Mouse (Mus musculus) MEL (cell line): ENCODE data around the gene Clk1. TPM values are rescaled to one million over a fixed set of nuclear protein-coding genes. Genes with fewer than 3 reads are reported as not detected.

Experiments used
- DNase-seq: peaks from one replicate; pipeline ENCODE4 v3.0.0; 2011; ENCODE audit warnings: low read depth, low spot score
- H3K27ac ChIP-seq: 2 replicates; pipeline ENCODE4 v1.5.1; 2012; ENCODE audit warnings: low read depth, mild to moderate bottlenecking, control low read depth, low read length, moderate library complexity; ENCODE audit not compliant: control insufficient read depth
- H3K27me3 ChIP-seq, 2 experiments: fragments of 150-350 bp in 1 of 2; sonication (generic) in 1 of 2; 2 replicates each; pipeline ENCODE4 v1.6.1; 2012; ENCODE audit warnings: low read length in 2 of 2, mild to moderate bottlenecking in 2 of 2, improper control_type of control experiment in 1 of 2, moderate library complexity in 1 of 2; ENCODE audit not compliant: insufficient read depth in 2 of 2, control insufficient read depth in 1 of 2
- H3K36me3 ChIP-seq, 2 experiments: 2 replicates each; pipeline ENCODE4 v1.6.1; 2012 to 2014; ENCODE audit warnings: low read length in 2 of 2, improper control_type of control experiment in 1 of 2, inconsistent platforms in 1 of 2, mild to moderate bottlenecking in 1 of 2; ENCODE audit not compliant: insufficient read depth in 2 of 2, control insufficient read depth in 1 of 2
- H3K4me1 ChIP-seq, 2 experiments: fragments of 150-350 bp in 1 of 2; sonication (generic) in 1 of 2; 2 replicates each; pipeline ENCODE4 v1.6.1; 2012; ENCODE audit warnings: low read length in 2 of 2, improper control_type of control experiment in 1 of 2, mild to moderate bottlenecking in 1 of 2; ENCODE audit not compliant: insufficient read depth in 2 of 2, control insufficient read depth in 1 of 2
- H3K4me3 ChIP-seq, 2 experiments: fragments of 150-350 bp in 1 of 2; sonication (generic) in 1 of 2; 2 replicates each; pipeline ENCODE4 v1.5.1; 2012; ENCODE audit warnings: low read depth in 2 of 2, low read length in 2 of 2, mild to moderate bottlenecking in 2 of 2, moderate library complexity in 2 of 2, control low read depth in 1 of 2, improper control_type of control experiment in 1 of 2; ENCODE audit not compliant: control insufficient read depth in 1 of 2, insufficient read depth in 1 of 2
- H3K79me2 ChIP-seq: 2 replicates; pipeline ENCODE4 v1.6.1; 2012; ENCODE audit warnings: mild to moderate bottlenecking, low read length, moderate library complexity; ENCODE audit not compliant: control insufficient read depth, poor library complexity, insufficient read depth
- H3K9ac ChIP-seq: 2 replicates; pipeline ENCODE4 v1.6.1; 2012; ENCODE audit warnings: low read depth, mild to moderate bottlenecking, control low read depth, low read length, moderate library complexity; ENCODE audit not compliant: control insufficient read depth, poor library complexity, severe bottlenecking
- H3K9me3 ChIP-seq: fragments of 150-350 bp; sonication (generic); replicated peaks from 2 replicates; pipeline ENCODE4 v1.6.1; 2012; ENCODE audit warnings: mild to moderate bottlenecking, low read length, improper control_type of control experiment, moderate library complexity; ENCODE audit not compliant: insufficient read depth
- BHLHE40 ChIP-seq: IDR thresholded peaks from 2 replicates; pipeline ENCODE4 v1.6.1; 2012; ENCODE audit warnings: low read depth, mild to moderate bottlenecking, inconsistent platforms, low read length, improper control_type of control experiment, borderline replicate concordance
- CHD1 ChIP-seq: IDR thresholded peaks from 2 replicates; pipeline ENCODE4 v1.6.1; 2012; ENCODE audit warnings: low read depth, mild to moderate bottlenecking, inconsistent platforms, low read length, improper control_type of control experiment
- CHD2 ChIP-seq: IDR thresholded peaks from 2 replicates; pipeline ENCODE4 v1.6.1; 2011; ENCODE audit warnings: low read length, improper control_type of control experiment
- CTCF ChIP-seq, 3 experiments: IDR thresholded peaks in 2 of 3; conservative IDR thresholded peaks in 1 of 3; 2 replicates each; pipeline ENCODE4 v1.5.1; 2011 to 2012; ENCODE audit warnings: low read length in 3 of 3, low read depth in 2 of 3, mild to moderate bottlenecking in 2 of 3, improper control_type of control experiment in 1 of 3, inconsistent platforms in 1 of 3, mixed read lengths in 1 of 3, moderate library complexity in 1 of 3; ENCODE audit not compliant: control insufficient read depth in 1 of 3, insufficient read depth in 1 of 3, poor library complexity in 1 of 3, severe bottlenecking in 1 of 3
- E2F4 ChIP-seq: IDR thresholded peaks from 2 replicates; pipeline ENCODE4 v1.6.1; 2011; ENCODE audit warnings: low read depth, low read length, improper control_type of control experiment, borderline replicate concordance
- EP300 ChIP-seq, 2 experiments: IDR thresholded peaks; 2 replicates each; pipeline ENCODE4 v1.6.1; 2011; ENCODE audit warnings: improper control_type of control experiment in 2 of 2, low read length in 2 of 2, low read depth in 1 of 2, mild to moderate bottlenecking in 1 of 2
- ETS1 ChIP-seq: IDR thresholded peaks from 2 replicates; pipeline ENCODE4 v1.6.1; 2012; ENCODE audit warnings: low read depth, mild to moderate bottlenecking, inconsistent platforms, low read length, improper control_type of control experiment, moderate library complexity
- JUND ChIP-seq: IDR thresholded peaks from 2 replicates; pipeline ENCODE4 v1.6.1; 2011; ENCODE audit warnings: low read depth, mild to moderate bottlenecking, improper control_type of control experiment, low read length
- MAZ ChIP-seq: IDR thresholded peaks from 2 replicates; pipeline ENCODE4 v1.6.1; 2012; ENCODE audit warnings: low read depth, mild to moderate bottlenecking, inconsistent platforms, low read length, improper control_type of control experiment
- MEF2A ChIP-seq: IDR thresholded peaks from 2 replicates; pipeline ENCODE4 v1.6.1; 2014; ENCODE audit warnings: low read depth, mild to moderate bottlenecking, inconsistent platforms, low read length, improper control_type of control experiment; ENCODE audit not compliant: poor library complexity, insufficient replicate concordance, severe bottlenecking; ENCODE audit errors: extremely low read depth
- MXI1 ChIP-seq: IDR thresholded peaks from 2 replicates; pipeline ENCODE4 v1.6.1; 2011; ENCODE audit warnings: mild to moderate bottlenecking, low read depth, low read length, improper control_type of control experiment
- MYC ChIP-seq: IDR thresholded peaks from 2 replicates; pipeline ENCODE4 v1.6.1; 2011; ENCODE audit warnings: low read depth, mild to moderate bottlenecking, low read length, improper control_type of control experiment, moderate library complexity
- POLR2AphosphoS5 ChIP-seq: IDR thresholded peaks from 2 replicates; pipeline ENCODE4 v1.6.1; 2012; ENCODE audit warnings: low read depth, borderline replicate concordance, mild to moderate bottlenecking, inconsistent platforms, low read length, moderate library complexity, mixed read lengths
- RAD21 ChIP-seq: IDR thresholded peaks from 2 replicates; pipeline ENCODE4 v1.6.1; 2011; ENCODE audit warnings: mild to moderate bottlenecking, low read depth, low read length, improper control_type of control experiment
- SIN3A ChIP-seq: IDR thresholded peaks from 2 replicates; pipeline ENCODE4 v1.6.1; 2012; ENCODE audit warnings: low read length, improper control_type of control experiment, inconsistent platforms
- SMC3 ChIP-seq: IDR thresholded peaks from 2 replicates; pipeline ENCODE4 v1.6.1; 2011; ENCODE audit warnings: low read depth, low read length, improper control_type of control experiment
- TAL1 ChIP-seq: IDR thresholded peaks from 2 replicates; pipeline ENCODE4 v1.6.1; 2012; ENCODE audit warnings: mild to moderate bottlenecking, inconsistent platforms, low read length, moderate library complexity, mixed read lengths
- TCF12 ChIP-seq: IDR thresholded peaks from 2 replicates; pipeline ENCODE4 v1.6.1; 2014; ENCODE audit warnings: low read depth, mild to moderate bottlenecking, inconsistent platforms, low read length, improper control_type of control experiment, moderate library complexity
- ZKSCAN1 ChIP-seq: IDR thresholded peaks from 2 replicates; pipeline ENCODE4 v1.6.1; 2012; ENCODE audit warnings: low read depth, mild to moderate bottlenecking, inconsistent platforms, low read length, improper control_type of control experiment, moderate library complexity
- polyA plus RNA-seq, 2 experiments: library from polyadenylated mRNA; stranded (reverse) in 1 of 2; unstranded in 1 of 2; fragments of >175 nt in 1 of 2; fragments of >200 nt in 1 of 2; gene quantifications; 2 replicates each; pipeline versions ENCODE4 v1.2.1 to v1.2.4; 2012; ENCODE audit warnings: low replicate concordance in 2 of 2, low read depth in 1 of 2; ENCODE audit not compliant: insufficient read length in 2 of 2, insufficient read depth in 1 of 2, missing spikeins in 1 of 2
- total RNA-seq: library from RNA; depleted of rRNA; stranded (reverse); fragments of 300-350 nt; gene quantifications from 2 replicates; pipeline ENCODE4 v1.2.3, GENCODE M21; 2012

Gene Clk1
- total and polyA plus RNA-seq, 3 experiments, result 35.8 to 1,029 (median 41.1) TPM

DNA sequence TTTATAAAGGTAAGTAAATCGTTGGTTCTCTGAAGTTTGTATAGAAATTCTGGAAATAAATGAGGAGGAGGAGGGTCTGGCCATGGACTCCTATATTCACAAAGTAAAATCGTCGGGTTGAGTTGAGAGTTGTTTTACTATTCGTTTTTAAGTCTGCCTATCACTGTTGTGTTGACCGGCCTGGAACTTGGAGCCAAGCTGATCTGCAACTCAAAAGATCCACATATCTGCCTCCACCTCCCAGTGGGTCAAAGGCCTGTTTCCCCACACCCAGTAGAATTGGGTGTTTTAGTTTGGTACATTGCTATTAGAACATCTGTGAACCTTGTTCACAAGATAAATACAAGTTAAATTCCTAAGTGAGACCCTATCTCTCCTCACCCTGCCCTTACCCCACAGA is 20.1 kb downstream of the Clk1 start:
- TF ChIP-seq CHD1 (no peak), TAL1 (no peak), E2F4 (no peak), SMC3 (no peak), ZKSCAN1 (no peak), MEF2A (no peak), MXI1 (no peak), TCF12 (no peak), MYC (no peak), RAD21 (no peak), CTCF (IDR thresholded peaks at IDR 0.05 in 2 of 3, conservative IDR thresholded peaks at IDR 0.05 in 1 of 3; ENCODE audit: control insufficient read depth in 1 of 3, insufficient read depth in 1 of 3, low read depth in 2 of 3, low read length in 3 of 3, poor library complexity in 1 of 3, severe bottlenecking in 1 of 3) (no peak), SIN3A (no peak), BHLHE40 (no peak), CHD2 (no peak), MAZ (no peak), POLR2AphosphoS5 (no peak), EP300 (IDR thresholded peaks at IDR 0.05; ENCODE audit: low read depth in 1 of 2, low read length in 2 of 2) (no peak)
- TF ChIP-seq, all 39 proteins: peak for 0
- no peaks in the 10 kb centered on the region for H3K4me1 ChIP-seq
- no peaks in the 10 kb centered on the region for H3K27me3 ChIP-seq
- H3K27ac ChIP-seq, result no peak overlapping the region
- no peaks in the 10 kb centered on the region for H3K79me2 ChIP-seq
- no peak overlapping the region for H3K4me3 ChIP-seq
- peaks cover 2 to 37% of the 10 kb centered on the region in 2 experiments for H3K36me3 ChIP-seq
- H3K9me3 ChIP-seq, result no peaks in the 10 kb centered on the region
- DNase-seq, result no peak
- H3K9ac ChIP-seq, result no peak overlapping the region

GRCm38 (mm10) chr1:58401396-58401795 is 22.5 kb downstream of the Clk1 start:
- H3K9me3 ChIP-seq, result no peaks in the 10 kb centered on the region

More at GRCm38 (mm10) chr1:58401396-58401795, 22.5 kb downstream of the Clk1 start:
- no peak overlapping the region for H3K4me3 ChIP-seq
- peaks cover 5% of the 10 kb centered on the region for H3K79me2 ChIP-seq
- TF ChIP-seq POLR2AphosphoS5, result no peak
- TF ChIP-seq ETS1, result no peak
- no peak for TF ChIP-seq JUND
- TF ChIP-seq MYC, result no peak
- H3K27ac ChIP-seq, result no peak overlapping the region
- no peak overlapping the region for H3K9ac ChIP-seq
- no peaks in the 10 kb centered on the region for H3K4me1 ChIP-seq
- peaks cover 6 to 49% of the 10 kb centered on the region in 2 experiments for H3K36me3 ChIP-seq
- H3K27me3 ChIP-seq, result no peaks in the 10 kb centered on the region
- no peak for DNase-seq
